Mouse (Mus musculus) adipose tissue, adult 10 weeks (tissue): ENCODE results near the gene Dnmt1. TPM values are rescaled to one million over a fixed set of nuclear protein-coding genes. Genes with fewer than 3 reads are reported as not detected.

Experiments used
- polyA plus RNA-seq: library from polyadenylated mRNA; stranded (reverse); fragments of 350-450 nt; fragmentation: Illumina TruSeq; extraction: RNeasy Lipid Tissue Mini Kit (QIAGEN cat#74804); gene quantifications from one replicate; pipeline ENCODE4 v1.2.3, GENCODE M21; 2014; ENCODE audit warnings: low read depth, low replicate concordance

The Dnmt1 gene
- polyA plus RNA-seq, result 16.9 TPM

DNA sequence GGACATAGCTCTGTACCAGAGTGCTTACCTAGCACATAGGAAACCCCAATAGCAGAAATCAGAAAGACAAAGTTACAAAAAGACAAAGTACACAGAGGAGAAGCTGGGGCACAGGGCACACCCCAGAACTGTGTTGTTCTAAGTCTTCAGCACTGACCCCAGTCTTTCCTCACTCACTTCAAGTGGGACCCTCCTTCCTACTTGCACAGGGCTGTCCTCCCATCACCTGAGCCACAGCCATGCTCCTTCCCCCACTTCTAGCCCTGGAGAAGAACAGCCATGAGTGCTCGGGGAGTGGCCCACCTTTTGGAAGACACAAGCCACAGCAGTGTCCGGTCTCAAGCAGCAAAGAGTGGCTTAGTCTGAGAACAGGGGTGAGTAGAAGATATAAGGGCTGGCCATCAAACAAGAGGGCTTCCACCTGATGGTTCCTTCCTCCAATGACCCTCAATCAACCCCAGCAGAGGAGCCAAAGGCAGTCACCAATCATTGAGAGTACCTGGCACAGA lies at the start of gene Dnmt1:
Dnmt1 (minus strand) TSS at position 459 of the 509 bp plus-strand sequence.

DNA sequence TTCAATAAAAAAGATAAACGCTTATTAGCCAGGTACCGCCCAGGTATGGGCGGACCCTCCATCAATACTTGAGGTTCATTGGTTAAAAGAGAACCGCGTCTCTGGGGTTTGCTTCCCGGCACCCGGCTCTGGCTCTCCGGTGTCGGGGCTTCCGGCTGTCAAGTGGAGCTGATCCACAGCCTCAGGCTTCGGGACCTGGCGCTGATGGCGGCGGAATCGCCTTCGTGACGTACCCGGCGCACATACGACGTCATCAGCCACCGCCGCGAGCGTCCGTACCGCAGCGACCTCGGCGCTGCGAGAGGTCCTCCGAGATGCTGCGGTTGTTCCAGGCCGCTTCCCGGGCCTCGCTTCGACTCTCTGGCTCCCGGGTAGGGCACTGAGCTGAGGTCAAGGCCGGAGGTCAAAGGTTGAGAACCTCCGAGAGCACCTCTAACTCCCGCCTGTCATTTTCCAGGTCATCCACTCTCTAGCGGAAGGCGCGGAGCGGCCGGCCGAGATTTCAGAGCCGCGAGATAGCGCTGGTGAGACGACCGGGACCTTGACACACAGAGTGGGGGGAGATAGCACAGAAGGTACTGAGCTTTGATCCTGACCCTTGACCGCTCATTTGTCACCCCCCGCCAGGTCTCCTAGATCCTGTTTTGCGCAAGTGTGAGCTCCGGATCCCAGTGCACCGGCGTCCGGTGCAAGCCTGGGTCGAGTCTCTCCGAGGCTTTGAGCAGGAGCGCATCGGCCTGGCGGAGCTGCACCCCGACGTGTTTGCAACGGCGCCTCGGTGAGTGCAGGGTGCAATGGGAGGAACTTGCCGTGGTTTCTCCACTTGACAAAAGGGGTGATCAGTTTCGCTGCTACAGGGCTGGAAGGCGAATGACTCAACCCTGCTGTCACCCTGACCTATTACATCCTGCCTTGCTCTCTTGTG lies 43.2 kb upstream of the Dnmt1 start, which contains the start of gene Mrpl4:
Mrpl4 (plus strand) TSS at position 112 of the 925 bp plus-strand sequence.

GRCm38 (mm10) chr9:20976216-20976960 lies 16.7 kb upstream of the Dnmt1 start, which contains the start of gene S1pr2:
TSS of gene S1pr2 (minus strand) at chr9:20976781.

GRCm38 (mm10) chr9:20898511-20899073 lies 61.1 kb downstream of the Dnmt1 start, which contains the start of gene Eif3g:
TSS of gene Eif3g (minus strand) at chr9:20898623.

DNA sequence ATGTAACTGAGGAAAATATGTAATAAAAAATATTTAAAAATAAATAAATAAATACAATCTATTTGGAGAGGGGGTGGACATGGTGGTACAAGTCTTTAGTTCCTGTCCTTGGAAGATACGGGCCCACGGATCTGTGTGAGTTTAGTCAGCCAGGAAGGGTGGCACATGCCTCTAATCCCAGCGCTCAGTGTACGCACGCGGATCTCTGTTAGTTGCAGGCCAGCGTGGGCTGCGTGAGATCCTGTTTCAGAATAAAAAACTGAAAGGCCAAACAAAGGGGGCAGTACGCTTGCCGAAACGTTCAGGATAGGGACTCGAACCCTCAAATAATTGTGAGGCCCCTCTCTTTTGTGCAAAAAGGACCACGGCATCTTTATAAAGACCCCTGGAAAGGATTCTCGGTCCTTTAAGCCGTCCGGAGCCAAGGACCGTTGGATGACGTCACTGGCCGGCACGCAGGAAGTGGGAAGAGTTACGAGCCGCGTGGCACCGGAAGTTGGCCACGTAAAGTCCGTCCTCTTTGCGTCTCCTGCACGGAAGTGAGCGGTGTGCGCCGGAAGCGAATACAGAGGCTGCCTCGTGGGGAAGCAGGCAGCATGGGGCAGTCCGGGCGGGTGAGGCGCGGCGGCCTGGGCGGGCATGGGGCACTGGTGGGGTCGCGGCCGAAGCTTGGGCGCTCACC lies 71.8 kb downstream of the Dnmt1 start, which contains the start of gene Ppan:
Ppan (plus strand) TSS at position 472 of the 682 bp plus-strand sequence.

GRCm38 (mm10) chr9:20879097-20879792 lies 80.4 kb downstream of the Dnmt1 start, which contains the start of gene Angptl6:
TSS of gene Angptl6 (minus strand) at chr9:20879727.

GRCm38 (mm10) chr9:20868448-20869001 lies 91.2 kb downstream of the Dnmt1 start, which contains the start of gene A230050P20Rik:
TSS of gene A230050P20Rik (plus strand) at chr9:20868642.

Other genes starting within 250 kb of the Dnmt1 start
- 2.6 TPM for gene Olfm2, start 213.5 kb downstream of the Dnmt1 start, polyA plus RNA-seq
- 72.1 TPM for gene Col5a3, start 144.8 kb downstream of the Dnmt1 start, polyA plus RNA-seq
- gene Rdh8, start 141.4 kb downstream of the Dnmt1 start, polyA plus RNA-seq, result not detected
- 49.7 TPM for gene A230050P20Rik, start 91.2 kb downstream of the Dnmt1 start, polyA plus RNA-seq
- gene Angptl6, start 80.2 kb downstream of the Dnmt1 start, polyA plus RNA-seq, result 2.5 TPM
- gene Ppan, start 71.7 kb downstream of the Dnmt1 start, polyA plus RNA-seq, result 19.4 TPM
- gene Eif3g, start 61.3 kb downstream of the Dnmt1 start, polyA plus RNA-seq, result 137 TPM
- gene S1pr2, start 16.9 kb upstream of the Dnmt1 start, polyA plus RNA-seq, result 2.8 TPM
- 49.4 TPM for gene Mrpl4, start 42.9 kb upstream of the Dnmt1 start, polyA plus RNA-seq
- gene Icam1, start 56.1 kb upstream of the Dnmt1 start, polyA plus RNA-seq, result 14.0 TPM
- 0.32 TPM for gene Icam4, start 69.5 kb upstream of the Dnmt1 start, polyA plus RNA-seq
- not detected for gene Icam5, start 72.2 kb upstream of the Dnmt1 start, polyA plus RNA-seq
- gene Zglp1, start 107.2 kb upstream of the Dnmt1 start, polyA plus RNA-seq, result not detected
- not detected for gene Gm49373, start 113.2 kb upstream of the Dnmt1 start, polyA plus RNA-seq
- 38.2 TPM for gene Fdx1l, start 113.7 kb upstream of the Dnmt1 start, polyA plus RNA-seq
- gene Gm38431, start 132.1 kb upstream of the Dnmt1 start, polyA plus RNA-seq, result 1.4 TPM
- 32.1 TPM for gene Raver1, start 132.1 kb upstream of the Dnmt1 start, polyA plus RNA-seq
- gene Tyk2, start 171.4 kb upstream of the Dnmt1 start, polyA plus RNA-seq, result 17.2 TPM
- 120 TPM for gene Cdc37, start 190.1 kb upstream of the Dnmt1 start, polyA plus RNA-seq
- 16.0 TPM for gene Pde4a, start 205.8 kb upstream of the Dnmt1 start, polyA plus RNA-seq